Mouse (Mus musculus) hindbrain, embryonic 15.5 days (tissue): Measurements from ENCODE around the gene Gm6309. TPM values are rescaled to one million over a fixed set of nuclear protein-coding genes. Genes with fewer than 3 reads are reported as not detected.
"Not testable (repeated sequence)": the region's sequence is repeated elsewhere in the genome, so short reads cannot be mapped to it uniquely, and the experiment has no call there.

Source experiments
- ATAC-seq: fragments of 200-750 bp; cut with Nextera tagmentation; 2 replicates; pipeline ENCODE4 v1.8.0; 2017; ENCODE audit warnings: low read depth, moderate number of reproducible peaks, moderate TSS enrichment; ENCODE audit not compliant: low FRiP score
- H3K27ac ChIP-seq: fragments of 300-500 bp; sonication (generic); replicated peaks from 2 replicates; pipeline ENCODE4 v1.5.1; 2015; ENCODE audit warnings: mild to moderate bottlenecking, inconsistent platforms
- H3K27me3 ChIP-seq: fragments of 300-500 bp; sonication (generic); 2 replicates; pipeline ENCODE4 v1.6.1; 2015; ENCODE audit warnings: control low read depth, inconsistent platforms
- H3K36me3 ChIP-seq: fragments of 300-500 bp; sonication (generic); 2 replicates; pipeline ENCODE4 v1.6.1; 2015; ENCODE audit warnings: control low read depth, inconsistent platforms
- H3K4me1 ChIP-seq: fragments of 300-500 bp; sonication (generic); replicated peaks from 2 replicates; pipeline ENCODE4 v1.6.1; 2015; ENCODE audit warnings: control low read depth, inconsistent platforms
- H3K4me2 ChIP-seq: fragments of 300-500 bp; sonication (generic); 2 replicates; pipeline ENCODE4 v1.6.1; 2015; ENCODE audit warnings: moderate library complexity, mild to moderate bottlenecking, inconsistent platforms
- H3K4me3 ChIP-seq: fragments of 300-500 bp; sonication (generic); 2 replicates; pipeline ENCODE4 v1.5.1; 2015; ENCODE audit warnings: mild to moderate bottlenecking, inconsistent platforms
- H3K9ac ChIP-seq: fragments of 300-500 bp; sonication (generic); 2 replicates; pipeline ENCODE4 v1.6.1; 2015; ENCODE audit warnings: inconsistent platforms
- H3K9me3 ChIP-seq: fragments of 300-500 bp; sonication (generic); 2 replicates; pipeline ENCODE4 v1.6.1; 2016; ENCODE audit warnings: control low read depth, inconsistent platforms
- WGBS: fragments of 180-500 bp; shearing (Covaris S2); methylation state at CpG from one replicate; pipeline ENCODE4 v1.1.7; 2015; 5-methylcytosine and 5-hydroxymethylcytosine counted together
- polyA plus RNA-seq: library from polyadenylated mRNA; unstranded; fragments of >200 nt; fragmentation: Nextera tagmentation; extraction: Ambion mirVana; gene quantifications from 2 replicates; pipeline ENCODE4 v1.2.1, GENCODE M21; 2015

Gm6309 gene
- polyA plus RNA-seq, 1 experiment from 2014 or later = not detected

DNA sequence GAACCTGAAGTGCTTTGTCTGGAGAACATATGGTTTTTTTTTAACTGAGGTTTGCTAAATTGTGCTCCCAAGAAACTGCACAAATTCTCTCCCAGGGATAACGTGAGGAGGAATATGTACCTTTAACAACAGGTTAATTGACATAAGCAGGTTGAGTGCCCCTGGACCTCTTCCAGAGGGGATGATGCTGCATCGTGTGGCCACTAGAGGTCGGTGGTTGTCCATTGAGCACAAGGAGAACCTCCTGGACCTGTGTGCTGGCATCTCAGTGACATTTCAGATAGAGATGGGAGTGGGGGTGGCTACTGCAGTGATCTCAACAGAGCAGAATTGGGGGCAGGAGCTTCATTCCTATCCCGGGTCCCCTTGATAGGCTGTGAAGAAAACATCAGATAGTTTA, 2.2 kb upstream of the Gm6309 start:
- H3K9me3 ChIP-seq, H3K27ac ChIP-seq, H3K9ac ChIP-seq, ATAC-seq, H3K4me3 ChIP-seq, H3K27me3 ChIP-seq, H3K4me2 ChIP-seq, H3K36me3 ChIP-seq, H3K4me1 ChIP-seq: not testable (repeated sequence)
- WGBS = 66% methylated on average over 4 of the region's 4 CpGs

DNA sequence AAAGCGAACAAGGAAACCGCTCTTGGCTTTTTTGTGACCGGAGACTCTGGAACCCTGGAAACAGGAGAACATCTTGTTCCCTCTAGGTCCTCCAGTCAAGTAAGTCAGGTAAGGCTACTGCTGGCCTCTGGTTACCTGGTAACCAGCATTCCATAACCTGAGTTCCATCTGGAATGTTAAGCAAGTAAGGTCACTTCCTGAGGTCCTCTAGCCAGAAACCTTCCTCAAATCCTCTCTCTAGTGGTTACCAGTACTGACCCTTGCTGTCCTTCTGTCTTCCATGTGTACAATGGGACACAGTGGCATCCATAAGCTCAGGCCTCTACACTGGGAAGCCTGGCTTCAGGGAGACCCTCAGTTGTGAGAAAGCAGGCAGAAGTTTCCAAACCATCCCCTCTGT, 10.1 kb downstream of the Gm6309 start, which contains the start of gene Gm5565:
Gene Gm5565, minus strand, starts transcription at position 101 of the 400 bp plus-strand sequence.
- H3K4me3 ChIP-seq = not testable (repeated sequence)
- 93% methylated on average over 3 of the region's 3 CpGs for WGBS

DNA sequence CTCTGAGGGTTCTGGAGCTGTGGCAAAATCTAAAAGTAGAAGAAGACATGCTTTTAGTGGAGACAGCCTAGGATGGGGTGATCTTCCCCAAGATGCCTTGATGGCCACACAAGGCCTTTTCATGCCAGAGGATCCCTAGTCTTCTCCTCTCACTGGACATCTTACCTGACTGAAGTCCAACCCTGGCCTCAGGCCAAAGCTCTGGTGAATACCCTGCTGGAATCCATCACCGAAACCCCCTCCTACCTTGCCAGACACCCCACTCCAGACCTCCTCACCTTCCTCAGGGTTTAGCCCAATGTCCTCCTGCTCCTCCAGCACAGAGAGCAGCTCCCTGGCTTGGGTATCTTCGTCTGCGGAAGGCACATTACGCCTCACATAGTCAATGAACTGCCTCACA, 12.2 kb downstream of the Gm6309 start:
- H3K9me3 ChIP-seq, ATAC-seq, H3K4me1 ChIP-seq, H3K4me2 ChIP-seq, H3K27me3 ChIP-seq, H3K4me3 ChIP-seq, H3K9ac ChIP-seq, H3K27ac ChIP-seq, H3K36me3 ChIP-seq: not testable (repeated sequence)
- WGBS = 94% methylated on average over 4 of the region's 4 CpGs

More for the DNA sequence above, 10.1 kb downstream of the Gm6309 start, which contains the start of gene Gm5565:
- H3K9ac ChIP-seq, ATAC-seq, H3K27ac ChIP-seq, H3K36me3 ChIP-seq, H3K4me1 ChIP-seq, H3K9me3 ChIP-seq, H3K27me3 ChIP-seq, H3K4me2 ChIP-seq: not testable (repeated sequence)

DNA sequence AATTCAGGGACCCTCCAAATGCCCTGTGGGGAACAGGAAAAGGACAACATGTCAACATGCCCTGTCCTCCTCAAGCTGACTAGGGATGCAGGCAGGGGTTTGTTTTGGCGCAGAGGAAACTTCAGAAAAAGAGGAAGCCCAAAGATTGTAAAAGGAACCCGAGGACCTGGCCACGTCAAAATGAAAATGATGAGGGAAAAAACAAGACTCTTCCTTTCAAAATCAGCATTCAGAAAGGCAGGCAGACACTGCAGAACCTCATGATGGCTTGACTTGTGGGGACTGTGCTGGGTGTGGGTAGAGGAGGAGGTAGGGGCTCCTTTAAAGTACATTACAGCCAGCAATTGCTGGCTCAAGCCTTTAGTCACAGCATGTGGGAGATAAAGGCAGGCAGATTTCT, 20.1 kb downstream of the Gm6309 start:
- no peaks in the 10 kb centered on the region for H3K27me3 ChIP-seq
- H3K27ac ChIP-seq = no peak overlapping the region
- H3K4me3 ChIP-seq = no peak overlapping the region
- H3K4me1 ChIP-seq = no peaks in the 10 kb centered on the region
- 85% methylated on average over 3 of the region's 3 CpGs for WGBS
- no peak overlapping the region for H3K4me2 ChIP-seq
- no peaks in the 10 kb centered on the region for H3K36me3 ChIP-seq
- no peaks in the 10 kb centered on the region for H3K9me3 ChIP-seq
- no peak overlapping the region for H3K9ac ChIP-seq
- no peak for ATAC-seq

- Histone ChIP-seq H3K9me3 (no peaks in the 10 kb centered on the region), H3K27me3 (no peaks in the 10 kb centered on the region), H3K4me3 (no peak overlapping the region), H3K4me1 (no peaks in the 10 kb centered on the region), H3K36me3 (no peaks in the 10 kb centered on the region), H3K9ac (no peak overlapping the region), H3K4me2 (no peak overlapping the region), H3K27ac (no peak overlapping the region)
- ATAC-seq = no peak
- WGBS = 48% methylated on average over 2 of the region's 2 CpGs
These were observed 22.6 kb downstream of the Gm6309 start for GRCm38 (mm10) chr5:146147903-146148302.

Other genes starting within 250 kb of the Gm6309 start
- not detected in 2 replicates for gene Cyp3a25, start 161.1 kb downstream of the Gm6309 start, polyA plus RNA-seq
- not detected in 2 replicates for gene Cyp3a59, start 91.5 kb downstream of the Gm6309 start, polyA plus RNA-seq
- gene Gm5565, start 10.2 kb downstream of the Gm6309 start, polyA plus RNA-seq = not detected in 2 replicates
- 0.51 TPM in 1 of 2 replicates, not detected in the other for gene 1700001J03Rik, start 14.6 kb upstream of the Gm6309 start, polyA plus RNA-seq
- 26.7 and 30.8 TPM in 2 replicates for gene Rnf6, start 50.8 kb upstream of the Gm6309 start, polyA plus RNA-seq
- 19.2 and 20.7 TPM in 2 replicates for gene Cdk8, start 60.5 kb upstream of the Gm6309 start, polyA plus RNA-seq
- 18.7 and 19.9 TPM in 2 replicates for gene Wasf3, start 214.3 kb upstream of the Gm6309 start, polyA plus RNA-seq